In genomic region chr5:31001560-31001959, GRCm38 (mm10) we compare ENCODE assay signal across 17 mouse cellular contexts. TPM values are rescaled to one million over a fixed set of nuclear protein-coding genes. Genes with fewer than 3 reads are reported as not detected.
A peak's percentile ranks its signal among the peaks of the same experiment; 100 is the strongest.
DNase-seq lines count a peak whose midpoint lies in the region; ATAC-seq and TF ChIP-seq lines count a peak whose summit lies in the region.
"Had no signal": no experiment of that assay in that cellular context is flagged by ENCODE, and none has a peak within 500 bp of the region (broad histone marks: within the 10 kb centered on the region; RNA-seq: fewer than 3 reads in every experiment).

No protein-coding gene starts in this region.

- no peaks in the 10 kb centered on the region for H3K36me3 ChIP-seq in liver, postnatal 0 days (replicated peaks; ENCODE audit: insufficient read depth, low read length)
- no peaks in the 10 kb centered on the region for H3K36me3 ChIP-seq in liver, embryonic 12.5 days
- no peaks in the 10 kb centered on the region for H3K36me3 ChIP-seq in E14TG2a.4 (ENCODE audit: insufficient read depth, low read length)
- no peaks in the 10 kb centered on the region for H3K36me3 ChIP-seq in hindbrain, embryonic 13.5 days
- no peaks in the 10 kb centered on the region for H3K36me3 ChIP-seq in heart, embryonic 10.5 days
- H3K36me3 ChIP-seq: limb, embryonic 15.5 days had no signal

- H3K9me3 ChIP-seq in liver, postnatal 0 days (ENCODE audit: low read length) = no peaks in the 10 kb centered on the region
- no peaks in the 10 kb centered on the region for H3K9me3 ChIP-seq in liver, embryonic 12.5 days (replicated peaks)
- H3K9me3 ChIP-seq in E14TG2a.4 (ENCODE audit: low read length) = no peaks in the 10 kb centered on the region
- no peaks in the 10 kb centered on the region for H3K9me3 ChIP-seq in hindbrain, embryonic 13.5 days
- no peaks in the 10 kb centered on the region for H3K9me3 ChIP-seq in heart, embryonic 10.5 days
- H3K9me3 ChIP-seq: forebrain, embryonic 13.5 days; limb, embryonic 15.5 days had no signal

- H3K27ac ChIP-seq in liver, postnatal 0 days (ENCODE audit: low read depth) = no peak overlapping the region
- H3K27ac ChIP-seq in liver, embryonic 12.5 days = no peak overlapping the region
- no peak overlapping the region for H3K27ac ChIP-seq in cortical plate, adult 2 months (ENCODE audit: insufficient read depth, low read length)
- H3K27ac ChIP-seq in hindbrain, embryonic 13.5 days = no peak overlapping the region
- no peak overlapping the region for H3K27ac ChIP-seq in heart, embryonic 10.5 days
- H3K27ac ChIP-seq: forebrain, embryonic 13.5 days; limb, embryonic 15.5 days had no signal

- H3K4me3 ChIP-seq in liver, postnatal 0 days (ENCODE audit: low read depth, low read length) = no peak overlapping the region
- H3K4me3 ChIP-seq in liver, embryonic 12.5 days = no peak overlapping the region
- no peak overlapping the region for H3K4me3 ChIP-seq in E14TG2a.4 (replicated peaks; ENCODE audit: low read length)
- no peak overlapping the region for H3K4me3 ChIP-seq in cortical plate, adult 2 months (ENCODE audit: insufficient read depth, low read length)
- H3K4me3 ChIP-seq in hindbrain, embryonic 13.5 days = no peak overlapping the region
- no peak overlapping the region for H3K4me3 ChIP-seq in heart, embryonic 10.5 days
- H3K4me3 ChIP-seq: forebrain, embryonic 13.5 days; limb, embryonic 15.5 days; myocyte had no signal

- ATAC-seq in liver, postnatal 0 days = no peak
- ATAC-seq in liver, embryonic 12.5 days = no peak
- no peak for ATAC-seq in hindbrain, embryonic 13.5 days (ENCODE audit: low FRiP score)
- ATAC-seq: forebrain, embryonic 13.5 days had no signal

- WGBS in liver, postnatal 0 days (ENCODE audit: insufficient replicate concordance) = 80% methylated on average over 4 of the region's 4 CpGs
- WGBS in liver, embryonic 12.5 days (ENCODE audit: insufficient replicate concordance) = 72% methylated on average over 4 of the region's 4 CpGs
- WGBS in hindbrain, embryonic 13.5 days = 80% methylated on average over 4 of the region's 4 CpGs
- 78% methylated on average over 4 of the region's 4 CpGs for WGBS in heart, embryonic 10.5 days

- no peak for TF ChIP-seq EP300 in liver, postnatal 0 days (IDR thresholded peaks at IDR 0.05; ENCODE audit: low read depth)

- no peak overlapping the region for H3K4me2 ChIP-seq in liver, postnatal 0 days (ENCODE audit: low read depth, low read length)
- H3K4me2 ChIP-seq in liver, embryonic 12.5 days = no peak overlapping the region
- H3K4me2 ChIP-seq in hindbrain, embryonic 13.5 days = no peak overlapping the region
- H3K4me2 ChIP-seq: forebrain, embryonic 13.5 days; heart, embryonic 11.5 days; limb, embryonic 15.5 days; midbrain, embryonic 11.5 days had no signal

- peak; percentile 43 for TF ChIP-seq CTCF in liver, postnatal 0 days (IDR thresholded peaks at IDR 0.05; ENCODE audit: low read depth)
- TF ChIP-seq CTCF in E14TG2a.4 (conservative IDR thresholded peaks at IDR 0.05; ENCODE audit: low read length) = peak; percentile 72
- TF ChIP-seq CTCF in cortical plate, adult 2 months (IDR thresholded peaks at IDR 0.05; ENCODE audit: extremely low read depth, insufficient read depth, low read length) = 0 out of 2 replicates have a peak, but pooled peaks have one; percentile 5

- peak; percentile 12 for DNase-seq in adrenal gland, postnatal 14 days
- no peak for DNase-seq in adrenal gland, adult 8-10 months
- no peak for DNase-seq in liver, postnatal 0 days
- DNase-seq in heart, embryonic 10.5 days (ENCODE audit: low spot score) = no peak
- DNase-seq: cerebellum, adult 11 months; heart, postnatal 36 days; right cerebral cortex, postnatal 25 days had no signal

- TF ChIP-seq POLR2A in cortical plate, adult 2 months (IDR thresholded peaks at IDR 0.05; ENCODE audit: extremely low read depth, insufficient read depth, low read length) = no peak

- H3K9ac ChIP-seq in liver, postnatal 0 days (replicated peaks) = no peak overlapping the region
- H3K9ac ChIP-seq in liver, embryonic 12.5 days = no peak overlapping the region
- no peak overlapping the region for H3K9ac ChIP-seq in hindbrain, embryonic 13.5 days
- H3K9ac ChIP-seq: forebrain, embryonic 13.5 days; limb, embryonic 15.5 days had no signal

- no peaks in the 10 kb centered on the region for H3K27me3 ChIP-seq in liver, postnatal 0 days (ENCODE audit: insufficient read depth, low read length)
- H3K27me3 ChIP-seq in liver, embryonic 12.5 days (replicated peaks) = 0 out of 2 replicates have a peak, but pooled peaks cover 5% of the 10 kb centered on the region
- no peaks in the 10 kb centered on the region for H3K27me3 ChIP-seq in E14TG2a.4 (ENCODE audit: insufficient read depth, low read length)
- no peaks in the 10 kb centered on the region for H3K27me3 ChIP-seq in hindbrain, embryonic 13.5 days
- H3K27me3 ChIP-seq in heart, embryonic 10.5 days (ENCODE audit: insufficient read depth, poor library complexity, severe bottlenecking) = peaks cover 11% of the 10 kb centered on the region; the same call in 1 of the 2 replicates
- H3K27me3 ChIP-seq: forebrain, embryonic 13.5 days; limb, embryonic 15.5 days had no signal

- no peaks in the 10 kb centered on the region for H3K4me1 ChIP-seq in liver, postnatal 0 days (ENCODE audit: insufficient read depth)
- no peaks in the 10 kb centered on the region for H3K4me1 ChIP-seq in liver, embryonic 12.5 days
- peaks cover 5% of the 10 kb centered on the region; the same call in 1 of the 2 replicates for H3K4me1 ChIP-seq in E14TG2a.4 (replicated peaks; ENCODE audit: low read depth, low read length)
- no peaks in the 10 kb centered on the region for H3K4me1 ChIP-seq in cortical plate, adult 2 months (ENCODE audit: control insufficient read depth, insufficient read depth, low read length)
- 0 out of 2 replicates have a peak, but pooled peaks cover 2% of the 10 kb centered on the region for H3K4me1 ChIP-seq in hindbrain, embryonic 13.5 days (replicated peaks)
- peaks cover 7% of the 10 kb centered on the region; the same call in 1 of the 2 replicates for H3K4me1 ChIP-seq in heart, embryonic 10.5 days
- H3K4me1 ChIP-seq: forebrain, embryonic 13.5 days had no signal

RNA-seq across cellular contexts. Expression of gene Tcf23, which starts 33.1 kb away (rescaled TPM):
- total RNA-seq in adrenal gland, postnatal 14 days (2021) = 1.1 and 1.2 TPM in 2 replicates
- 1 to 10 TPM; 1.0 to 2.5 (median 1.4) TPM for total RNA-seq in adrenal gland, adult 8-10 months (2022)
- 0.05 TPM in 1 of 2 replicates, not detected in the other for polyA plus RNA-seq in liver, postnatal 0 days (2015; fragmentation: Nextera tagmentation; extraction: Ambion mirVana)
- 0.06 and 0.08 TPM in 2 replicates for polyA plus RNA-seq in liver, embryonic 12.5 days (2016; fragmentation: Nextera tagmentation; extraction: Ambion mirVana)
- polyA plus RNA-seq in cortical plate, adult 2 months (2012; rRNA removed) = 0.23 and 0.30 TPM in 2 replicates
- polyA plus RNA-seq in hindbrain, embryonic 13.5 days (2015; fragmentation: Nextera tagmentation; extraction: Ambion mirVana) = 0.04 TPM in 1 of 2 replicates, not detected in the other
- polyA plus RNA-seq in heart, embryonic 10.5 days (2016; fragmentation: Nextera tagmentation; extraction: Ambion mirVana) = 0.11 and 0.17 TPM in 2 replicates
- total RNA-seq: common myeloid progenitor, adult 5-6 weeks had no signal
- polyA plus RNA-seq: forebrain, embryonic 13.5 days; midbrain, embryonic 11.5 days had no signal

RNA-seq across cellular contexts. Expression of gene Preb, which starts 41.4 kb away (rescaled TPM):
- total RNA-seq in adrenal gland, postnatal 14 days (2021) = 117 and 128 TPM in 2 replicates
- 100 to 1,000 TPM; 129 to 211 (median 186) TPM for total RNA-seq in adrenal gland, adult 8-10 months (2022)
- 79.2 and 80.6 TPM in 2 replicates for polyA plus RNA-seq in liver, postnatal 0 days (2015; fragmentation: Nextera tagmentation; extraction: Ambion mirVana)
- 110 and 111 TPM in 2 replicates for polyA plus RNA-seq in liver, embryonic 12.5 days (2016; fragmentation: Nextera tagmentation; extraction: Ambion mirVana)
- 183 and 209 TPM in 2 replicates for polyA plus RNA-seq in cortical plate, adult 2 months (2012; rRNA removed)
- 110 and 112 TPM in 2 replicates for polyA plus RNA-seq in hindbrain, embryonic 13.5 days (2015; fragmentation: Nextera tagmentation; extraction: Ambion mirVana)
- 118 and 124 TPM in 2 replicates for polyA plus RNA-seq in heart, embryonic 10.5 days (2016; fragmentation: Nextera tagmentation; extraction: Ambion mirVana)

RNA-seq across cellular contexts. Expression of gene Atraid, which starts 46.6 kb away (rescaled TPM):
- total RNA-seq in adrenal gland, postnatal 14 days (2021) = 116 and 121 TPM in 2 replicates
- total RNA-seq in adrenal gland, adult 8-10 months (2022) = 100 to 1,000 TPM; 122 to 138 (median 130) TPM
- 162 and 169 TPM in 2 replicates for polyA plus RNA-seq in liver, postnatal 0 days (2015; fragmentation: Nextera tagmentation; extraction: Ambion mirVana)
- 47.4 and 54.5 TPM in 2 replicates for polyA plus RNA-seq in liver, embryonic 12.5 days (2016; fragmentation: Nextera tagmentation; extraction: Ambion mirVana)
- polyA plus RNA-seq in cortical plate, adult 2 months (2012; rRNA removed) = 186 and 189 TPM in 2 replicates
- polyA plus RNA-seq in hindbrain, embryonic 13.5 days (2015; fragmentation: Nextera tagmentation; extraction: Ambion mirVana) = 165 and 184 TPM in 2 replicates
- 79.7 and 87.6 TPM in 2 replicates for polyA plus RNA-seq in heart, embryonic 10.5 days (2016; fragmentation: Nextera tagmentation; extraction: Ambion mirVana)

RNA-seq across cellular contexts. Expression of gene Slc5a6, which starts 47.2 kb away (rescaled TPM):
- 19.7 and 24.0 TPM in 2 replicates for total RNA-seq in adrenal gland, postnatal 14 days (2021)
- 10 to 100 TPM; 33.5 to 46.4 (median 38.1) TPM for total RNA-seq in adrenal gland, adult 8-10 months (2022)
- 3.1 and 3.7 TPM in 2 replicates for polyA plus RNA-seq in liver, postnatal 0 days (2015; fragmentation: Nextera tagmentation; extraction: Ambion mirVana)
- 6.9 and 7.0 TPM in 2 replicates for polyA plus RNA-seq in liver, embryonic 12.5 days (2016; fragmentation: Nextera tagmentation; extraction: Ambion mirVana)
- polyA plus RNA-seq in cortical plate, adult 2 months (2012; rRNA removed) = 32.5 and 34.9 TPM in 2 replicates
- 18.1 and 20.3 TPM in 2 replicates for polyA plus RNA-seq in hindbrain, embryonic 13.5 days (2015; fragmentation: Nextera tagmentation; extraction: Ambion mirVana)
- polyA plus RNA-seq in heart, embryonic 10.5 days (2016; fragmentation: Nextera tagmentation; extraction: Ambion mirVana) = 9.9 and 11.3 TPM in 2 replicates

RNA-seq across cellular contexts. Expression of gene Cad, which starts 53.0 kb away (rescaled TPM):
- total RNA-seq in adrenal gland, postnatal 14 days (2021) = 31.0 and 37.3 TPM in 2 replicates
- total RNA-seq in adrenal gland, adult 8-10 months (2022) = 10 to 100 TPM; 23.1 to 52.0 (median 33.6) TPM
- 3.1 and 4.2 TPM in 2 replicates for polyA plus RNA-seq in liver, postnatal 0 days (2015; fragmentation: Nextera tagmentation; extraction: Ambion mirVana)
- 43.6 and 44.5 TPM in 2 replicates for polyA plus RNA-seq in liver, embryonic 12.5 days (2016; fragmentation: Nextera tagmentation; extraction: Ambion mirVana)
- 13.4 and 14.1 TPM in 2 replicates for polyA plus RNA-seq in cortical plate, adult 2 months (2012; rRNA removed)
- polyA plus RNA-seq in hindbrain, embryonic 13.5 days (2015; fragmentation: Nextera tagmentation; extraction: Ambion mirVana) = 13.7 and 14.7 TPM in 2 replicates
- polyA plus RNA-seq in heart, embryonic 10.5 days (2016; fragmentation: Nextera tagmentation; extraction: Ambion mirVana) = 42.7 and 50.9 TPM in 2 replicates

Comparison
In these comparisons a context has a peak if more than half of its experiments do, and no peak if none do; other contexts are left out.
1. CTCF ChIP-seq: peak in every context shown above with its lines; median percentile 72 in E14TG2a.4; 43 in liver, postnatal 0 days; 5 in cortical plate, adult 2 months.